Mouse (Mus musculus) CH12.LX (cell line): ENCODE measurements around the gene Ablim1.

Experiments used
- CTCF ChIP-seq, 2 experiments: IDR thresholded peaks in 1 of 2; conservative IDR thresholded peaks in 1 of 2; 2 replicates each; pipeline ENCODE4 v1.5.1; 2011 to 2012; ENCODE audit warnings: low read depth in 2 of 2, low read length in 2 of 2, improper control_type of control experiment in 1 of 2, inconsistent platforms in 1 of 2, mild to moderate bottlenecking in 1 of 2, moderate library complexity in 1 of 2
- GABPA ChIP-seq: IDR thresholded peaks from 2 replicates; pipeline ENCODE4 v1.6.1; 2012; ENCODE audit warnings: low read depth, low read length, improper control_type of control experiment, inconsistent platforms; ENCODE audit not compliant: insufficient replicate concordance

- no peak for TF ChIP-seq GABPA
- no peak for TF ChIP-seq CTCF (conservative IDR thresholded peaks at IDR 0.05 in 1 of 2, IDR thresholded peaks at IDR 0.05 in 1 of 2; ENCODE audit: low read depth in 2 of 2, low read length in 2 of 2)
Measured at GRCm38 (mm10) chr19:57121036-57121435, 193.7 kb downstream of the Ablim1 start.
